Mouse (Mus musculus) neural tube, embryonic 13.5 days (tissue): ENCODE results near the gene Cbx4. TPM values are rescaled to one million over a fixed set of nuclear protein-coding genes. Genes with fewer than 3 reads are reported as not detected.
A peak's percentile ranks its signal among the peaks of the same experiment; 100 is the strongest.

Experiments used
- ATAC-seq: fragments of 200-750 bp; cut with Nextera tagmentation; 2 replicates; pipeline ENCODE4 v1.8.0; 2017; ENCODE audit warnings: low read depth, mild to moderate bottlenecking, moderate TSS enrichment, moderate library complexity
- H3K27ac ChIP-seq: fragments of 300-500 bp; sonication (generic); replicated peaks from 2 replicates; pipeline ENCODE4 v1.5.1; 2015; ENCODE audit warnings: moderate library complexity, mild to moderate bottlenecking, inconsistent platforms
- H3K27me3 ChIP-seq: fragments of 300-500 bp; sonication (generic); 2 replicates; pipeline ENCODE4 v1.6.1; 2015; ENCODE audit warnings: mild to moderate bottlenecking, inconsistent platforms
- H3K36me3 ChIP-seq: fragments of 300-500 bp; sonication (generic); 2 replicates; pipeline ENCODE4 v1.6.1; 2015; ENCODE audit warnings: mild to moderate bottlenecking, inconsistent platforms
- H3K4me1 ChIP-seq: fragments of 300-500 bp; sonication (generic); replicated peaks from 2 replicates; pipeline ENCODE4 v1.6.1; 2015; ENCODE audit warnings: inconsistent platforms
- H3K4me2 ChIP-seq: fragments of 300-500 bp; sonication (generic); 2 replicates; pipeline ENCODE4 v1.6.1; 2015; ENCODE audit warnings: inconsistent platforms, mild to moderate bottlenecking, moderate library complexity
- H3K4me3 ChIP-seq: fragments of 300-500 bp; sonication (generic); 2 replicates; pipeline ENCODE4 v1.5.1; 2015; ENCODE audit warnings: mild to moderate bottlenecking, inconsistent platforms
- H3K9ac ChIP-seq: fragments of 300-500 bp; sonication (generic); 2 replicates; pipeline ENCODE4 v1.6.1; 2015; ENCODE audit warnings: moderate library complexity, mild to moderate bottlenecking, inconsistent platforms
- H3K9me3 ChIP-seq: fragments of 300-500 bp; sonication (generic); 2 replicates; pipeline ENCODE4 v1.6.1; 2016; ENCODE audit warnings: inconsistent platforms
- WGBS: fragments of 180-500 bp; shearing (Covaris S2); methylation state at CpG from one replicate; pipeline ENCODE4 v1.1.7; 2015; 5-methylcytosine and 5-hydroxymethylcytosine counted together
- polyA plus RNA-seq: library from polyadenylated mRNA; unstranded; fragments of >200 nt; fragmentation: Nextera tagmentation; extraction: Ambion mirVana; gene quantifications from 2 replicates; pipeline ENCODE4 v1.2.1, GENCODE M21; 2015

The Cbx4 gene
- polyA plus RNA-seq, 1 experiment from 2014 or later, result 14.8 TPM

- peak overlapping the region; percentile 12 for H3K4me3 ChIP-seq
- H3K36me3 ChIP-seq, result no peaks in the 10 kb centered on the region
- peaks cover 59% of the 10 kb centered on the region for H3K4me1 ChIP-seq
- H3K9ac ChIP-seq, result peak overlapping the region; percentile 47; the same call in 1 of the 2 replicates
- WGBS, result 2% methylated on average over 58 of the region's 58 CpGs
- H3K4me2 ChIP-seq, result peak overlapping the region; percentile 93
- no peak overlapping the region for H3K27ac ChIP-seq
- no peaks in the 10 kb centered on the region for H3K9me3 ChIP-seq
- H3K27me3 ChIP-seq, result peaks cover 77% of the 10 kb centered on the region
- ATAC-seq, result no peak
Measured at GRCm38 (mm10) chr11:119058041-119058995, 27.7 kb downstream of the Cbx4 start.

- WGBS, result under 1% methylated on average over 9 of the region's 9 CpGs
Measured at GRCm38 (mm10) chr11:119057291-119057690, 28.7 kb downstream of the Cbx4 start.

GRCm38 (mm10) chr11:119056301-119057211, 29.5 kb downstream of the Cbx4 start:
- H3K27me3 ChIP-seq, result peaks cover 73% of the 10 kb centered on the region
- peak; percentile 5; the same call in 1 of the 2 replicates for ATAC-seq

More at GRCm38 (mm10) chr11:119057291-119057690, 28.7 kb downstream of the Cbx4 start:
- no peaks in the 10 kb centered on the region for H3K36me3 ChIP-seq
- peak overlapping the region; percentile 86; the same call in 1 of the 2 replicates for H3K27ac ChIP-seq
- H3K4me1 ChIP-seq, result peaks cover 68% of the 10 kb centered on the region
- H3K9me3 ChIP-seq, result no peaks in the 10 kb centered on the region
- peak overlapping the region; percentile 95 for H3K9ac ChIP-seq
- H3K4me2 ChIP-seq, result peak overlapping the region; percentile 93
- peaks cover 73% of the 10 kb centered on the region for H3K27me3 ChIP-seq
- no peak for ATAC-seq
- H3K4me3 ChIP-seq, result peak overlapping the region; percentile 54

GRCm38 (mm10) chr11:119055571-119056131, 30.4 kb downstream of the Cbx4 start:
- Histone ChIP-seq H3K9me3 (no peaks in the 10 kb centered on the region), H3K27me3 (peaks cover 73% of the 10 kb centered on the region), H3K36me3 (no peaks in the 10 kb centered on the region), H3K4me2 (peak overlapping the region; percentile 93), H3K4me3 (peak overlapping the region; percentile 54), H3K27ac (peak overlapping the region; percentile 18; the same call in 1 of the 2 replicates), H3K9ac (peak overlapping the region; percentile 95), H3K4me1 (peaks cover 72% of the 10 kb centered on the region)
- WGBS, result under 1% methylated on average over 32 of the region's 32 CpGs
- no peak for ATAC-seq

More at GRCm38 (mm10) chr11:119056301-119057211, 29.5 kb downstream of the Cbx4 start:
- Histone ChIP-seq H3K9me3 (no peaks in the 10 kb centered on the region), H3K4me1 (peaks cover 72% of the 10 kb centered on the region), H3K27ac (peak overlapping the region; percentile 86), H3K4me3 (peak overlapping the region; percentile 54), H3K4me2 (peak overlapping the region; percentile 93), H3K36me3 (no peaks in the 10 kb centered on the region), H3K9ac (peak overlapping the region; percentile 95)
- under 1% methylated on average over 65 of the region's 65 CpGs for whole genome bisulfite sequencing

- 1% methylated on average over 47 of the region's 47 CpGs for WGBS
- H3K4me3 ChIP-seq, result peak overlapping the region; percentile 54
- peaks cover 73% of the 10 kb centered on the region for H3K27me3 ChIP-seq
- no peaks in the 10 kb centered on the region for H3K36me3 ChIP-seq
- peaks cover 72% of the 10 kb centered on the region for H3K4me1 ChIP-seq
- H3K9me3 ChIP-seq, result no peaks in the 10 kb centered on the region
- peak overlapping the region; percentile 95 for H3K9ac ChIP-seq
- H3K4me2 ChIP-seq, result peak overlapping the region; percentile 93
- H3K27ac ChIP-seq, result peak overlapping the region; percentile 96
- no peak for ATAC-seq
Measured at GRCm38 (mm10) chr11:119054351-119055345, 31.4 kb downstream of the Cbx4 start.

- Histone ChIP-seq H3K4me2 (peak overlapping the region; percentile 93), H3K9me3 (no peaks in the 10 kb centered on the region), H3K27ac (peak overlapping the region; percentile 96), H3K36me3 (no peaks in the 10 kb centered on the region), H3K9ac (peak overlapping the region; percentile 95), H3K4me3 (peak overlapping the region; percentile 33), H3K27me3 (peaks cover 73% of the 10 kb centered on the region), H3K4me1 (peaks cover 68% of the 10 kb centered on the region)
- WGBS, result 1% methylated on average over 33 of the region's 35 CpGs
- ATAC-seq, result peak; percentile 65
Measured at GRCm38 (mm10) chr11:119053738-119054350, 32.2 kb downstream of the Cbx4 start.

GRCm38 (mm10) chr11:119053257-119053670, 32.8 kb downstream of the Cbx4 start:
- H3K4me3 ChIP-seq, result peak overlapping the region; percentile 33
- peaks cover 68% of the 10 kb centered on the region for H3K4me1 ChIP-seq
- H3K27ac ChIP-seq, result peak overlapping the region; percentile 96
- ATAC-seq, result peak; percentile 95
- H3K4me2 ChIP-seq, result peak overlapping the region; percentile 93
- peak overlapping the region; percentile 95 for H3K9ac ChIP-seq
- WGBS, result under 1% methylated on average over 42 of the region's 42 CpGs
- H3K36me3 ChIP-seq, result no peaks in the 10 kb centered on the region
- H3K9me3 ChIP-seq, result no peaks in the 10 kb centered on the region
- H3K27me3 ChIP-seq, result peaks cover 73% of the 10 kb centered on the region

- H3K4me3 ChIP-seq, result peak overlapping the region; percentile 33
- peaks cover 73% of the 10 kb centered on the region for H3K27me3 ChIP-seq
- H3K27ac ChIP-seq, result peak overlapping the region; percentile 96
- H3K4me2 ChIP-seq, result peak overlapping the region; percentile 93
- H3K36me3 ChIP-seq, result no peaks in the 10 kb centered on the region
- no peaks in the 10 kb centered on the region for H3K9me3 ChIP-seq
- 3% methylated on average over 13 of the region's 13 CpGs for WGBS
- H3K4me1 ChIP-seq, result peaks cover 68% of the 10 kb centered on the region
- no peak for ATAC-seq
- peak overlapping the region; percentile 74 for H3K9ac ChIP-seq
Measured at GRCm38 (mm10) chr11:119052661-119053256, 33.3 kb downstream of the Cbx4 start.

- Histone ChIP-seq H3K4me1 (peaks cover 68% of the 10 kb centered on the region), H3K9ac (peak overlapping the region; percentile 74; the same call in 1 of the 2 replicates), H3K9me3 (no peaks in the 10 kb centered on the region), H3K27me3 (peaks cover 74% of the 10 kb centered on the region), H3K4me2 (peak overlapping the region; percentile 93), H3K36me3 (no peaks in the 10 kb centered on the region), H3K27ac (peak overlapping the region; percentile 96), H3K4me3 (peak overlapping the region; percentile 33)
- WGBS, result 2% methylated on average over 15 of the region's 15 CpGs
- ATAC-seq, result no peak
Measured at GRCm38 (mm10) chr11:119051927-119052660, 33.9 kb downstream of the Cbx4 start.
